Mouse (Mus musculus): ENCODE data around the gene Erp29. TPM values are rescaled to one million over a fixed set of nuclear protein-coding genes. Genes with fewer than 3 reads are reported as not detected.
A peak's percentile ranks its signal among the peaks of the same experiment; 100 is the strongest.

Gene Erp29
- polyA plus RNA-seq, 1 experiment from 2014 or later: 122 TPM

- 93% methylated on average over 5 of the region's 5 CpGs for WGBS
- Histone ChIP-seq H3K27me3 (ENCODE audit: control insufficient read depth, insufficient read depth, low read length) (no peaks in the 10 kb centered on the region), H3K27ac (ENCODE audit: low read depth, low read length) (no peak overlapping the region), H3K9me3 (ENCODE audit: control insufficient read depth, low read length) (no peaks in the 10 kb centered on the region), H3K4me3 (ENCODE audit: low read depth, low read length) (no peak overlapping the region), H3K9ac (ENCODE audit: low read length) (no peak overlapping the region; the same call in 1 of the 2 replicates), H3K4me1 (ENCODE audit: control insufficient read depth, insufficient read depth, low read length) (peaks cover 12% of the 10 kb centered on the region), H3K36me3 (ENCODE audit: control insufficient read depth, insufficient read depth, low read length) (no peaks in the 10 kb centered on the region; the same call in 1 of the 2 replicates), H3K4me2 (peak overlapping the region; percentile 94)
- ATAC-seq (ENCODE audit: low FRiP score): no peak
- no peak for DNase-seq (ENCODE audit: low spot score, missing footprints)
Observed at GRCm38 (mm10) chr5:121399540-121399939, 52.8 kb downstream of the Erp29 start.

GRCm38 (mm10) chr5:121398965-121399462, 53.3 kb downstream of the Erp29 start:
- DNase-seq (ENCODE audit: low spot score, missing footprints) (no peak), ATAC-seq (ENCODE audit: low FRiP score) (no peak)
- WGBS: 63% methylated on average over 9 of the region's 9 CpGs
- H3K27me3 ChIP-seq (ENCODE audit: control insufficient read depth, insufficient read depth, low read length): no peaks in the 10 kb centered on the region
- H3K27ac ChIP-seq (ENCODE audit: low read depth, low read length): no peak overlapping the region
- no peaks in the 10 kb centered on the region for H3K9me3 ChIP-seq (ENCODE audit: control insufficient read depth, low read length)
- H3K4me2 ChIP-seq: peak overlapping the region; percentile 94
- H3K9ac ChIP-seq (ENCODE audit: low read length): peak overlapping the region; percentile 83
- peak overlapping the region; percentile 95 for H3K4me3 ChIP-seq (ENCODE audit: low read depth, low read length)
- no peaks in the 10 kb centered on the region; the same call in 1 of the 2 replicates for H3K36me3 ChIP-seq (ENCODE audit: control insufficient read depth, insufficient read depth, low read length)
- peaks cover 12% of the 10 kb centered on the region for H3K4me1 ChIP-seq (ENCODE audit: control insufficient read depth, insufficient read depth, low read length)

GRCm38 (mm10) chr5:121398146-121398964, 54.0 kb downstream of the Erp29 start:
- H3K4me3 ChIP-seq (ENCODE audit: low read depth, low read length): peak overlapping the region; percentile 95
- no peaks in the 10 kb centered on the region; the same call in 1 of the 2 replicates for H3K36me3 ChIP-seq (ENCODE audit: control insufficient read depth, insufficient read depth, low read length)
- peak overlapping the region; percentile 94 for H3K4me2 ChIP-seq
- peaks cover 12% of the 10 kb centered on the region for H3K4me1 ChIP-seq (ENCODE audit: control insufficient read depth, insufficient read depth, low read length)
- DNase-seq (ENCODE audit: low spot score, missing footprints): peak; percentile 96
- WGBS: under 1% methylated on average over 67 of the region's 67 CpGs
- no peaks in the 10 kb centered on the region for H3K27me3 ChIP-seq (ENCODE audit: control insufficient read depth, insufficient read depth, low read length)
- H3K9me3 ChIP-seq (ENCODE audit: control insufficient read depth, low read length): no peaks in the 10 kb centered on the region
- H3K9ac ChIP-seq (ENCODE audit: low read length): peak overlapping the region; percentile 83
- ATAC-seq (ENCODE audit: low FRiP score): peak; percentile 80
- 0 out of 2 replicates have a peak overlapping the region, but pooled peaks have one; percentile 25 for H3K27ac ChIP-seq (ENCODE audit: low read depth, low read length)

- Histone ChIP-seq H3K27me3 (ENCODE audit: control insufficient read depth, insufficient read depth, low read length) (no peaks in the 10 kb centered on the region), H3K9me3 (ENCODE audit: control insufficient read depth, low read length) (no peaks in the 10 kb centered on the region), H3K4me3 (ENCODE audit: low read depth, low read length) (peak within 1 kb of the TSS; percentile 95), H3K4me2 (peak within 1 kb of the TSS; percentile 94), H3K36me3 (ENCODE audit: control insufficient read depth, insufficient read depth, low read length) (no peaks in the 10 kb centered on the region; the same call in 1 of the 2 replicates), H3K9ac (ENCODE audit: low read length) (peak within 1 kb of the TSS; percentile 83), H3K4me1 (ENCODE audit: control insufficient read depth, insufficient read depth, low read length) (peaks cover 12% of the 10 kb centered on the region), H3K27ac (ENCODE audit: low read depth, low read length) (peak within 1 kb of the TSS; percentile 75)
- DNase-seq (ENCODE audit: low spot score, missing footprints) (peak; percentile 99), ATAC-seq (ENCODE audit: low FRiP score) (peak; percentile 97)
- 11% methylated on average over 53 of the region's 53 CpGs for WGBS
Observed at GRCm38 (mm10) chr5:121397187-121398145, 54.8 kb downstream of the Erp29 start, which contains the start of gene Naa25. Gene Naa25 (plus strand): TSS chr5:121397936.

GRCm38 (mm10) chr5:121395621-121396020, 56.7 kb downstream of the Erp29 start:
- Histone ChIP-seq H3K4me2 (no peak overlapping the region), H3K27me3 (ENCODE audit: control insufficient read depth, insufficient read depth, low read length) (no peaks in the 10 kb centered on the region), H3K4me3 (ENCODE audit: low read depth, low read length) (no peak overlapping the region), H3K9ac (ENCODE audit: low read length) (no peak overlapping the region), H3K9me3 (ENCODE audit: control insufficient read depth, low read length) (no peaks in the 10 kb centered on the region), H3K36me3 (ENCODE audit: control insufficient read depth, insufficient read depth, low read length) (no peaks in the 10 kb centered on the region), H3K4me1 (ENCODE audit: control insufficient read depth, insufficient read depth, low read length) (peaks cover 12% of the 10 kb centered on the region), H3K27ac (ENCODE audit: low read depth, low read length) (no peak overlapping the region)
- no peak for ATAC-seq (ENCODE audit: low FRiP score)
- no peak for DNase-seq (ENCODE audit: low spot score, missing footprints)
- WGBS: 78% methylated on average over 5 of the region's 5 CpGs

- no peaks in the 10 kb centered on the region for H3K27me3 ChIP-seq (ENCODE audit: control insufficient read depth, insufficient read depth, low read length)
- 74% methylated on average over 3 of the region's 3 CpGs for WGBS
- ATAC-seq (ENCODE audit: low FRiP score) (no peak), DNase-seq (ENCODE audit: low spot score, missing footprints) (no peak)
- H3K4me1 ChIP-seq (ENCODE audit: control insufficient read depth, insufficient read depth, low read length): 0 out of 2 replicates have a peak, but pooled peaks cover 2% of the 10 kb centered on the region
- no peak overlapping the region for H3K27ac ChIP-seq (ENCODE audit: low read depth, low read length)
- H3K4me3 ChIP-seq (ENCODE audit: low read depth, low read length): no peak overlapping the region
- no peak overlapping the region for H3K9ac ChIP-seq (ENCODE audit: low read length)
- no peaks in the 10 kb centered on the region for H3K9me3 ChIP-seq (ENCODE audit: control insufficient read depth, low read length)
- no peak overlapping the region for H3K4me2 ChIP-seq
- no peaks in the 10 kb centered on the region for H3K36me3 ChIP-seq (ENCODE audit: control insufficient read depth, insufficient read depth, low read length)
Observed at GRCm38 (mm10) chr5:121393402-121393801, 58.9 kb downstream of the Erp29 start.

- DNase-seq (ENCODE audit: low spot score, missing footprints) (peak; percentile 87), ATAC-seq (ENCODE audit: low FRiP score) (no peak)
Observed at GRCm38 (mm10) chr5:121392667-121393380, 59.5 kb downstream of the Erp29 start.

GRCm38 (mm10) chr5:121389691-121390090, 62.6 kb downstream of the Erp29 start:
- H3K9me3 ChIP-seq (ENCODE audit: control insufficient read depth, low read length): no peaks in the 10 kb centered on the region
- H3K4me1 ChIP-seq (ENCODE audit: control insufficient read depth, insufficient read depth, low read length): no peaks in the 10 kb centered on the region
- no peak overlapping the region; the same call in 1 of the 2 replicates for H3K9ac ChIP-seq (ENCODE audit: low read length)
- no peaks in the 10 kb centered on the region for H3K36me3 ChIP-seq (ENCODE audit: control insufficient read depth, insufficient read depth, low read length)
- H3K27ac ChIP-seq (ENCODE audit: low read depth, low read length): no peak overlapping the region
- no peak overlapping the region for H3K4me2 ChIP-seq
- no peak for ATAC-seq (ENCODE audit: low FRiP score)
- no peak for DNase-seq (ENCODE audit: low spot score, missing footprints)
- no peak overlapping the region for H3K4me3 ChIP-seq (ENCODE audit: low read depth, low read length)
- H3K27me3 ChIP-seq (ENCODE audit: control insufficient read depth, insufficient read depth, low read length): peaks cover 3% of the 10 kb centered on the region; the same call in 1 of the 2 replicates

More at GRCm38 (mm10) chr5:121392667-121393380, 59.5 kb downstream of the Erp29 start:
- H3K9ac ChIP-seq (ENCODE audit: low read length): no peak overlapping the region
- H3K27ac ChIP-seq (ENCODE audit: low read depth, low read length): no peak overlapping the region
- H3K27me3 ChIP-seq (ENCODE audit: control insufficient read depth, insufficient read depth, low read length): no peaks in the 10 kb centered on the region
- H3K9me3 ChIP-seq (ENCODE audit: control insufficient read depth, low read length): no peaks in the 10 kb centered on the region
- 0 out of 2 replicates have a peak, but pooled peaks cover 2% of the 10 kb centered on the region for H3K4me1 ChIP-seq (ENCODE audit: control insufficient read depth, insufficient read depth, low read length)
- H3K4me3 ChIP-seq (ENCODE audit: low read depth, low read length): no peak overlapping the region
- no peaks in the 10 kb centered on the region for H3K36me3 ChIP-seq (ENCODE audit: control insufficient read depth, insufficient read depth, low read length)
- WGBS: 62% methylated on average over 16 of the region's 16 CpGs
- H3K4me2 ChIP-seq: no peak overlapping the region
